ENCODE assay signal across 8 mouse cellular contexts in genomic region chr5:123049271-123049670, GRCm38 (mm10). TPM values are rescaled to one million over a fixed set of nuclear protein-coding genes. Genes with fewer than 3 reads are reported as not detected.
DNase-seq lines count a peak whose midpoint lies in the region; ATAC-seq lines count a peak whose summit lies in the region.

No protein-coding gene starts in this region.

- WGBS in hindbrain, embryonic 11.5 days = 7% methylated on average over 12 of the region's 12 CpGs
- 5% methylated on average over 12 of the region's 12 CpGs for WGBS in liver, embryonic 16.5 days (ENCODE audit: insufficient replicate concordance)
- 6% methylated on average over 12 of the region's 12 CpGs for WGBS in neural tube, embryonic 11.5 days

- ATAC-seq in hindbrain, embryonic 11.5 days (ENCODE audit: low FRiP score) = no peak
- no peak for ATAC-seq in liver, embryonic 16.5 days (ENCODE audit: low read depth)
- no peak for ATAC-seq in neural tube, embryonic 11.5 days (ENCODE audit: insufficient read depth, low FRiP score, low TSS enrichment)

- no peaks in the 10 kb centered on the region for H3K9me3 ChIP-seq in hindbrain, embryonic 11.5 days (ENCODE audit: control insufficient read depth, low read length)
- H3K9me3 ChIP-seq in liver, embryonic 16.5 days (replicated peaks; ENCODE audit: control insufficient read depth, low read length) = no peaks in the 10 kb centered on the region
- H3K9me3 ChIP-seq in neural tube, embryonic 11.5 days (ENCODE audit: control insufficient read depth, low read length) = no peaks in the 10 kb centered on the region

- H3K27ac ChIP-seq in hindbrain, embryonic 11.5 days (ENCODE audit: low read depth, low read length) = no peak overlapping the region
- H3K27ac ChIP-seq in liver, embryonic 16.5 days (ENCODE audit: low read length) = peak overlapping the region; percentile 17; the same call in 1 of the 2 replicates
- no peak overlapping the region for H3K27ac ChIP-seq in neural tube, embryonic 11.5 days (ENCODE audit: low read depth, low read length)

- no peaks in the 10 kb centered on the region for H3K27me3 ChIP-seq in hindbrain, embryonic 11.5 days (ENCODE audit: control insufficient read depth, insufficient read depth, low read length)
- no peaks in the 10 kb centered on the region for H3K27me3 ChIP-seq in liver, embryonic 16.5 days (ENCODE audit: control insufficient read depth, insufficient read depth, low read depth, low read length)
- no peaks in the 10 kb centered on the region for H3K27me3 ChIP-seq in neural tube, embryonic 11.5 days (ENCODE audit: control insufficient read depth, insufficient read depth, low read length)

- H3K36me3 ChIP-seq in hindbrain, embryonic 11.5 days (ENCODE audit: control insufficient read depth, insufficient read depth, low read length) = no peaks in the 10 kb centered on the region
- H3K36me3 ChIP-seq in liver, embryonic 16.5 days (ENCODE audit: control insufficient read depth, insufficient read depth) = no peaks in the 10 kb centered on the region
- H3K36me3 ChIP-seq in neural tube, embryonic 11.5 days (ENCODE audit: control insufficient read depth, insufficient read depth, low read length) = no peaks in the 10 kb centered on the region

- H3K9ac ChIP-seq in hindbrain, embryonic 11.5 days (ENCODE audit: low read depth, low read length) = peak overlapping the region; percentile 44
- H3K9ac ChIP-seq in liver, embryonic 16.5 days (ENCODE audit: low read depth, low read length) = peak overlapping the region; percentile 38; the same call in 1 of the 2 replicates
- peak overlapping the region; percentile 23 for H3K9ac ChIP-seq in neural tube, embryonic 11.5 days (ENCODE audit: low read length)

- intact Hi-C loops in left cerebral cortex, postnatal 25 days (cut with DNase I) = loop anchor here (5.0 kb wide), 2 partner anchors 37 to 122 kb away; no protein-coding TSS in a partner anchor

- H3K4me3 ChIP-seq in hindbrain, embryonic 11.5 days (ENCODE audit: low read depth, low read length) = no peak overlapping the region
- H3K4me3 ChIP-seq in liver, embryonic 16.5 days (ENCODE audit: low read depth, low read length) = peak overlapping the region; percentile 26
- no peak overlapping the region for H3K4me3 ChIP-seq in neural tube, embryonic 11.5 days (ENCODE audit: low read depth, low read length)

- DNase-seq in left cerebral cortex, postnatal 25 days (ENCODE audit: low spot score in 2 of 2) = peak; percentile 20 to 39
- no peak for DNase-seq in left cerebral cortex, adult 9 months (ENCODE audit: low spot score in 2 of 2)
- DNase-seq in embryo, embryonic 11.5 days (ENCODE audit: low read depth, low spot score) = peak; percentile 61
- peak; percentile 69 for DNase-seq in hindbrain, embryonic 11.5 days (ENCODE audit: low spot score)
- DNase-seq in neural tube, embryonic 11.5 days (ENCODE audit: low spot score) = peak; percentile 62
- DNase-seq in adipocyte (ENCODE audit: low spot score) = no peak
- no peak for DNase-seq in gastrocnemius, adult 18-20 months (ENCODE audit: low spot score)

- H3K4me1 ChIP-seq in hindbrain, embryonic 11.5 days (replicated peaks; ENCODE audit: control insufficient read depth, insufficient read depth, low read length) = no peaks in the 10 kb centered on the region; the same call in 1 of the 2 replicates
- H3K4me1 ChIP-seq in liver, embryonic 16.5 days (ENCODE audit: control insufficient read depth, low read depth, low read length) = peaks cover 8% of the 10 kb centered on the region
- H3K4me1 ChIP-seq in neural tube, embryonic 11.5 days (ENCODE audit: control insufficient read depth, insufficient read depth, low read length) = no peaks in the 10 kb centered on the region

- peak overlapping the region; percentile 37 for H3K4me2 ChIP-seq in hindbrain, embryonic 11.5 days (replicated peaks; ENCODE audit: low read depth, low read length)
- peak overlapping the region; percentile 52 for H3K4me2 ChIP-seq in liver, embryonic 16.5 days (ENCODE audit: low read depth, low read length)
- H3K4me2 ChIP-seq in neural tube, embryonic 11.5 days (ENCODE audit: low read depth) = peak overlapping the region; percentile 32

RNA-seq across cellular contexts. Expression of gene Morn3, which starts 2.5 kb away (rescaled TPM):
- total RNA-seq in left cerebral cortex, postnatal 25 days (2021) = under 1 TPM in 1 of 2 experiments, not detected in 1; 0.73 TPM
- polyA plus RNA-seq in hindbrain, embryonic 11.5 days (2014; fragmentation: Nextera tagmentation; extraction: Ambion mirVana) = 0.77 and 1.0 TPM in 2 replicates
- not detected in 2 replicates for polyA plus RNA-seq in liver, embryonic 16.5 days (2015; fragmentation: Nextera tagmentation; extraction: Ambion mirVana)
- not detected in 2 replicates for polyA plus RNA-seq in neural tube, embryonic 11.5 days (2014; fragmentation: Nextera tagmentation; extraction: Ambion mirVana)
- not detected for total RNA-seq in gastrocnemius, adult 18-20 months (2021)

RNA-seq across cellular contexts. Expression of gene Tmem120b, which starts 18.9 kb away (rescaled TPM):
- 10 to 100 TPM; 14.3 to 17.1 TPM for total RNA-seq in left cerebral cortex, postnatal 25 days (2021)
- 7.8 and 9.0 TPM in 2 replicates for polyA plus RNA-seq in hindbrain, embryonic 11.5 days (2014; fragmentation: Nextera tagmentation; extraction: Ambion mirVana)
- polyA plus RNA-seq in liver, embryonic 16.5 days (2015; fragmentation: Nextera tagmentation; extraction: Ambion mirVana) = 25.1 and 26.1 TPM in 2 replicates
- polyA plus RNA-seq in neural tube, embryonic 11.5 days (2014; fragmentation: Nextera tagmentation; extraction: Ambion mirVana) = 9.0 and 9.9 TPM in 2 replicates
- 10 to 100 TPM; 16.8 to 19.6 TPM for total RNA-seq in gastrocnemius, adult 18-20 months (2021)

RNA-seq across cellular contexts. Expression of gene Orai1, which starts 34.4 kb away (rescaled TPM):
- 10 to 100 TPM in 1 of 2 experiments, 1 to 10 TPM in 1; 8.3 to 10.3 TPM for total RNA-seq in left cerebral cortex, postnatal 25 days (2021)
- polyA plus RNA-seq in hindbrain, embryonic 11.5 days (2014; fragmentation: Nextera tagmentation; extraction: Ambion mirVana) = 10.1 and 12.7 TPM in 2 replicates
- polyA plus RNA-seq in liver, embryonic 16.5 days (2015; fragmentation: Nextera tagmentation; extraction: Ambion mirVana) = 8.3 and 8.4 TPM in 2 replicates
- 8.5 and 8.7 TPM in 2 replicates for polyA plus RNA-seq in neural tube, embryonic 11.5 days (2014; fragmentation: Nextera tagmentation; extraction: Ambion mirVana)
- 10 to 100 TPM; 31.9 to 33.4 TPM for total RNA-seq in gastrocnemius, adult 18-20 months (2021)

RNA-seq across cellular contexts. Expression of gene Kdm2b, which starts 59.6 kb away (rescaled TPM):
- total RNA-seq in left cerebral cortex, postnatal 25 days (2021) = 10 to 100 TPM; 26.2 to 26.5 TPM
- 59.9 and 67.6 TPM in 2 replicates for polyA plus RNA-seq in hindbrain, embryonic 11.5 days (2014; fragmentation: Nextera tagmentation; extraction: Ambion mirVana)
- polyA plus RNA-seq in liver, embryonic 16.5 days (2015; fragmentation: Nextera tagmentation; extraction: Ambion mirVana) = 14.4 and 15.3 TPM in 2 replicates
- 70.3 and 74.1 TPM in 2 replicates for polyA plus RNA-seq in neural tube, embryonic 11.5 days (2014; fragmentation: Nextera tagmentation; extraction: Ambion mirVana)
- 10 to 100 TPM; 13.1 to 17.1 TPM for total RNA-seq in gastrocnemius, adult 18-20 months (2021)

Comparison
In these comparisons a context has a peak if more than half of its experiments do, and no peak if none do; other contexts are left out.
1. DNase-seq: peak in left cerebral cortex, postnatal 25 days (2 of 2), embryo, embryonic 11.5 days (single experiment), hindbrain, embryonic 11.5 days (single experiment) and neural tube, embryonic 11.5 days (single experiment); none in left cerebral cortex, adult 9 months (0 of 2), adipocyte (single experiment) and gastrocnemius, adult 18-20 months (single experiment).
2. Peak in every context shown above with its lines, with median percentiles within 50 percentile points of each other: H3K4me2 ChIP-seq and H3K9ac ChIP-seq.